Mouse (Mus musculus) thymus, adult 2 months (tissue): Measurements from ENCODE around the gene Adgrl3. TPM values are rescaled to one million over a fixed set of nuclear protein-coding genes. Genes with fewer than 3 reads are reported as not detected.

ENCODE experiments used
- DNase-seq: peaks from one replicate; pipeline ENCODE4 v3.0.0; 2021
- H3K27ac ChIP-seq: fragments of 200-500 bp; 2 replicates; pipeline ENCODE4 v1.5.1; 2012; ENCODE audit warnings: low read length, control low read depth; ENCODE audit not compliant: control insufficient read depth, insufficient read depth
- H3K27me3 ChIP-seq: fragments of 200-500 bp; 2 replicates; pipeline ENCODE4 v1.6.1; 2012; ENCODE audit warnings: mild to moderate bottlenecking, low read length, moderate library complexity, mixed read lengths; ENCODE audit not compliant: control insufficient read depth, insufficient read depth
- H3K36me3 ChIP-seq: fragments of 200-500 bp; 2 replicates; pipeline ENCODE4 v1.6.1; 2012; ENCODE audit warnings: mild to moderate bottlenecking, low read length, moderate library complexity; ENCODE audit not compliant: control insufficient read depth, insufficient read depth
- H3K4me1 ChIP-seq: fragments of 200-500 bp; replicated peaks from 2 replicates; pipeline ENCODE4 v1.6.1; 2012; ENCODE audit warnings: low read length; ENCODE audit not compliant: control insufficient read depth, insufficient read depth
- H3K4me3 ChIP-seq: fragments of 200-500 bp; 2 replicates; pipeline ENCODE4 v1.5.1; 2012; ENCODE audit warnings: mild to moderate bottlenecking, low read length, control low read depth, moderate library complexity; ENCODE audit not compliant: control insufficient read depth, insufficient read depth
- CTCF ChIP-seq: fragments of 200-500 bp; IDR thresholded peaks from 2 replicates; pipeline ENCODE4 v1.5.1; 2012; ENCODE audit warnings: mild to moderate bottlenecking, control low read depth, low read length, moderate library complexity, borderline replicate concordance; ENCODE audit not compliant: control insufficient read depth, poor library complexity, insufficient read depth; ENCODE audit errors: extremely low read depth
- POLR2A ChIP-seq: fragments of 200-500 bp; IDR thresholded peaks from 2 replicates; pipeline ENCODE4 v1.6.1; 2012; ENCODE audit warnings: mild to moderate bottlenecking, low read length, control low read depth, moderate library complexity; ENCODE audit not compliant: control insufficient read depth, poor library complexity, insufficient read depth; ENCODE audit errors: extremely low read depth
- WGBS: fragments of 180-500 bp; shearing (Covaris S2); methylation state at CpG from one replicate; pipeline ENCODE4 v1.1.7; 2018; 5-methylcytosine and 5-hydroxymethylcytosine counted together
- polyA plus RNA-seq: library from polyadenylated mRNA; depleted of rRNA; stranded (reverse); fragments of >200 nt; gene quantifications from 2 replicates; pipeline ENCODE4 v1.2.3, GENCODE M21; 2012

Adgrl3 gene
- polyA plus RNA-seq, 1 experiment: 0.62 TPM

GRCm38 (mm10) chr5:81321276-81321934 is 301.5 kb downstream of the Adgrl3 start:
- 84% methylated on average over 2 of the region's 2 CpGs for WGBS
- no peak for DNase-seq
- TF ChIP-seq CTCF (no peak), POLR2A (no peak)
- Histone ChIP-seq H3K4me3 (no peak overlapping the region), H3K36me3 (no peaks in the 10 kb centered on the region), H3K27me3 (no peaks in the 10 kb centered on the region), H3K27ac (no peak overlapping the region), H3K4me1 (no peaks in the 10 kb centered on the region)

DNA sequence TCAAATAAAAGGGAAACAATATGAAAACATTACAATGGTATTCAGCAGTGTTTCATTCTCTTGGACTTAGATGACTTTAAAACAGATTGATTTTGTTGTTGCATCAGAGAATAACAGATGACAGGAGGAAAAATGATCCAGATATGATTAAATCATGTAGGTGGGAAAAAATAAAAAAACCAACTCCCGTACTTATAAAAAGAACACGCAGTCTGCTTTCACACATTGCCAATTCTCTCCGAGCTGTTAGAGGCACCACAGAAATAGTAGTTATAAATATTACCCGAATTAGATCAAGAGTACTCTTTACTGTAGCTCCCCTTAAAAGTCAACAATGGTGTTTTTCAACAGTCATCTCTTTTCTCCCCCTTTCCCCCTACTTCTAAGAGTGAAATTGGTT is 302.1 kb downstream of the Adgrl3 start:
- H3K4me3 ChIP-seq: no peak overlapping the region
- no peak overlapping the region for H3K27ac ChIP-seq
- no peak for DNase-seq
- no peaks in the 10 kb centered on the region for H3K36me3 ChIP-seq
- 94% methylated on average over 4 of the region's 4 CpGs for WGBS
- H3K4me1 ChIP-seq: no peaks in the 10 kb centered on the region
- TF ChIP-seq CTCF (no peak), POLR2A (no peak)
- H3K27me3 ChIP-seq: no peaks in the 10 kb centered on the region

GRCm38 (mm10) chr5:81326916-81327315 is 307.0 kb downstream of the Adgrl3 start:
- no peak for DNase-seq
- no peak for TF ChIP-seq POLR2A
- no peak for TF ChIP-seq CTCF
- WGBS: 51% methylated on average over 4 of the region's 4 CpGs
- Histone ChIP-seq H3K27ac (no peak overlapping the region), H3K36me3 (no peaks in the 10 kb centered on the region), H3K4me3 (no peak overlapping the region), H3K27me3 (no peaks in the 10 kb centered on the region), H3K4me1 (no peaks in the 10 kb centered on the region)

- no peak for TF ChIP-seq POLR2A
- no peak for TF ChIP-seq CTCF
- WGBS: 85% methylated on average over 1 of the region's 1 CpGs
- DNase-seq: no peak
- no peaks in the 10 kb centered on the region for H3K36me3 ChIP-seq
- H3K27me3 ChIP-seq: no peaks in the 10 kb centered on the region
- no peak overlapping the region for H3K27ac ChIP-seq
- H3K4me3 ChIP-seq: no peak overlapping the region
- H3K4me1 ChIP-seq: no peaks in the 10 kb centered on the region
These were observed 307.5 kb downstream of the Adgrl3 start for GRCm38 (mm10) chr5:81327392-81327791.

DNA sequence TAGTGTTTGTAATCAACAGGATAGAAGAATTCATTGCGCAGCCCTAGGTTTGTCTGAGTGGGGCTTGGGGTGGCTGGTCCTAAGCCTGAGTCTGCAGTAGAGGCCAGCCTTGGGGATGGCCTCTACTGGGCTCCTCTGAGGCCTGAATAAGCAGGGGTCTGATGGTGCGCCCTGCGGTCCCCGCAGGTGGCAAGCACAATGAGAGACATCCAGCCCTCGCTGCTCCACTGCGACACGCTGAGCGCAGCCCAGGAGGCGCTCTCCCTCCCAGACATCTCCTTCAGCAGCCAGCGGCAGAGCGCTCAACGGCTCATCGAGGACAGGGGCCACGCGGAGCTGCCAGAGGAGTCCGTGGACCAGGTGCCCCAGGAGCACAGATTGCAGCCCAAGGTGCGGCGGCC is 309.6 kb downstream of the Adgrl3 start:
- 47% methylated on average over 18 of the region's 18 CpGs for WGBS
- no peak for DNase-seq
- Histone ChIP-seq H3K4me3 (no peak overlapping the region), H3K27ac (no peak overlapping the region), H3K27me3 (no peaks in the 10 kb centered on the region), H3K36me3 (no peaks in the 10 kb centered on the region), H3K4me1 (no peaks in the 10 kb centered on the region)
- TF ChIP-seq POLR2A (no peak), CTCF (no peak)

GRCm38 (mm10) chr5:81344330-81344729 is 324.4 kb downstream of the Adgrl3 start:
- Histone ChIP-seq H3K27me3 (no peaks in the 10 kb centered on the region), H3K27ac (no peak overlapping the region), H3K36me3 (no peaks in the 10 kb centered on the region), H3K4me1 (no peaks in the 10 kb centered on the region), H3K4me3 (no peak overlapping the region)
- no peak for DNase-seq
- no peak for TF ChIP-seq CTCF
- no peak for TF ChIP-seq POLR2A
- WGBS: 83% methylated on average over 1 of the region's 1 CpGs

DNA sequence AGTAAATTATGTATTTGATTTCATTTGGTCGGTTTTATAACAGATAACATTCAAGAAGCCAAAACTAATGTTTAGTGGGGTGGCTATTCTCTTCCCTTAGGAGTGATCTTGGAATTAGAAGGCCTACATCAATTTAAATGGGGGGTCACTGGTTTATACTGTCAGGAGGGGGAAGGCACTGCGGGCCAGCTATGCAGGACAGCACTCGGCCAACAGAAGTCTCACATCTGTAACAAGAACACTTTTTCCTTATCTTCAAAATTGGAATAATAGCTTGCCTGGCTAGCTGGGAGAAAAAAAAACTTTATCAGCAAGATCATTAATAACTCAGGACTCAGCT is 325.1 kb downstream of the Adgrl3 start:
- Histone ChIP-seq H3K4me3 (no peak overlapping the region), H3K27me3 (no peaks in the 10 kb centered on the region), H3K4me1 (no peaks in the 10 kb centered on the region), H3K27ac (no peak overlapping the region), H3K36me3 (no peaks in the 10 kb centered on the region)
- WGBS: 86% methylated on average over 3 of the region's 3 CpGs
- TF ChIP-seq POLR2A (no peak), CTCF (no peak)
- no peak for DNase-seq
